Mouse (Mus musculus): ENCODE data around the gene Ksr2.

DNA sequence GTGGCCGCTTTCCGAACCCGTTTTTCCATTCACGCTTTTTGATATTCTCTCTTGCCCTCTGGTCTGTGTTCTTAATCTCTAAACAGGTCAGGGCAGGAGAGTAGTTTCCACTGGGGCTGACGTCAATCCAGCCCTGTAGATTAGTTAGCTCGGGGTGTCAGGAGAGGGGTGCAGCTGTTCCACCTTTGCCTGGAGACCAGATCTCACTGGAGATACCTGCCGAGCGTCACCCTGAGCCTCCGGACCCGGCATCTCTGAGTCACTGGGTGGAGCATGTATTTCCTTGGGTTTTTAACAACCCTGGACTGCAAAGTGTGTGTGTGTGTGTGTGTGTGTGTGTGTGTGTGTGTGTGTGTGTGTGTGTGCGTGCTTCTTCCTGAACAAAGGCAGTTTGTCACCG, 53.3 kb downstream of the Ksr2 start:
- TF ChIP-seq CTCF (IDR thresholded peaks at IDR 0.05; ENCODE audit: extremely low read depth, insufficient read depth, low read length) (no peak), POLR2A (IDR thresholded peaks at IDR 0.05; ENCODE audit: extremely low read depth, insufficient read depth, low read length) (no peak)
